Mouse (Mus musculus): ENCODE data around the gene Bicc1. TPM values are rescaled to one million over a fixed set of nuclear protein-coding genes. Genes with fewer than 3 reads are reported as not detected.

The Bicc1 gene
- polyA plus RNA-seq, 1 experiment: 3.2 TPM

- no peak overlapping the region for H3K27ac ChIP-seq (ENCODE audit: control insufficient read depth, insufficient read depth, low read length)
Observed at GRCm38 (mm10) chr10:71194713-71195112, 35.2 kb upstream of the Bicc1 start.

GRCm38 (mm10) chr10:71193319-71193718 is 33.8 kb upstream of the Bicc1 start:
- TF ChIP-seq POLR2A (IDR thresholded peaks at IDR 0.05; ENCODE audit: control insufficient read depth, extremely low read depth, insufficient read depth, low read length, poor library complexity): no peak
- H3K27ac ChIP-seq (ENCODE audit: control insufficient read depth, insufficient read depth, low read length): no peak overlapping the region
- H3K4me1 ChIP-seq (replicated peaks; ENCODE audit: control insufficient read depth, insufficient read depth, low read length): no peaks in the 10 kb centered on the region
- no peak overlapping the region for H3K4me3 ChIP-seq (ENCODE audit: control insufficient read depth, insufficient read depth, low read length)
- no peak for DNase-seq
- WGBS: 92% methylated on average over 7 of the region's 7 CpGs
- no peaks in the 10 kb centered on the region for H3K36me3 ChIP-seq (ENCODE audit: control insufficient read depth, insufficient read depth, low read length)
- no peaks in the 10 kb centered on the region for H3K27me3 ChIP-seq (ENCODE audit: control insufficient read depth, insufficient read depth, low read length)

More at GRCm38 (mm10) chr10:71194713-71195112, 35.2 kb upstream of the Bicc1 start:
- TF ChIP-seq POLR2A (IDR thresholded peaks at IDR 0.05; ENCODE audit: control insufficient read depth, extremely low read depth, insufficient read depth, low read length, poor library complexity) (no peak), CTCF (IDR thresholded peaks at IDR 0.05; ENCODE audit: borderline replicate concordance, control insufficient read depth, extremely low read depth, insufficient read depth, low read length, poor library complexity) (no peak)
- no peak for DNase-seq
- 92% methylated on average over 7 of the region's 7 CpGs for WGBS
- Histone ChIP-seq H3K4me1 (replicated peaks; ENCODE audit: control insufficient read depth, insufficient read depth, low read length) (no peaks in the 10 kb centered on the region), H3K27me3 (ENCODE audit: control insufficient read depth, insufficient read depth, low read length) (no peaks in the 10 kb centered on the region), H3K36me3 (ENCODE audit: control insufficient read depth, insufficient read depth, low read length) (no peaks in the 10 kb centered on the region), H3K4me3 (ENCODE audit: control insufficient read depth, insufficient read depth, low read length) (no peak overlapping the region)

- Histone ChIP-seq H3K36me3 (ENCODE audit: control insufficient read depth, insufficient read depth, low read length) (no peaks in the 10 kb centered on the region), H3K4me3 (ENCODE audit: control insufficient read depth, insufficient read depth, low read length) (no peak overlapping the region), H3K27ac (ENCODE audit: control insufficient read depth, insufficient read depth, low read length) (no peak overlapping the region), H3K4me1 (replicated peaks; ENCODE audit: control insufficient read depth, insufficient read depth, low read length) (no peaks in the 10 kb centered on the region), H3K27me3 (ENCODE audit: control insufficient read depth, insufficient read depth, low read length) (no peaks in the 10 kb centered on the region)
- TF ChIP-seq POLR2A (IDR thresholded peaks at IDR 0.05; ENCODE audit: control insufficient read depth, extremely low read depth, insufficient read depth, low read length, poor library complexity): no peak
- WGBS: 82% methylated on average over 11 of the region's 11 CpGs
- no peak for DNase-seq
Observed at GRCm38 (mm10) chr10:71192886-71193285, 33.4 kb upstream of the Bicc1 start.

GRCm38 (mm10) chr10:71188681-71189080 is 29.2 kb upstream of the Bicc1 start:
- DNase-seq: no peak
- Histone ChIP-seq H3K27me3 (ENCODE audit: control insufficient read depth, insufficient read depth, low read length) (no peaks in the 10 kb centered on the region), H3K4me3 (ENCODE audit: control insufficient read depth, insufficient read depth, low read length) (no peak overlapping the region), H3K4me1 (replicated peaks; ENCODE audit: control insufficient read depth, insufficient read depth, low read length) (no peaks in the 10 kb centered on the region), H3K36me3 (ENCODE audit: control insufficient read depth, insufficient read depth, low read length) (no peaks in the 10 kb centered on the region), H3K27ac (ENCODE audit: control insufficient read depth, insufficient read depth, low read length) (no peak overlapping the region)
- TF ChIP-seq CTCF (IDR thresholded peaks at IDR 0.05; ENCODE audit: borderline replicate concordance, control insufficient read depth, extremely low read depth, insufficient read depth, low read length, poor library complexity) (no peak), POLR2A (IDR thresholded peaks at IDR 0.05; ENCODE audit: control insufficient read depth, extremely low read depth, insufficient read depth, low read length, poor library complexity) (no peak)
- WGBS: 96% methylated on average over 4 of the region's 4 CpGs

GRCm38 (mm10) chr10:71185059-71185458 is 25.6 kb upstream of the Bicc1 start:
- no peaks in the 10 kb centered on the region for H3K36me3 ChIP-seq (ENCODE audit: control insufficient read depth, insufficient read depth, low read length)
- no peaks in the 10 kb centered on the region for H3K27me3 ChIP-seq (ENCODE audit: control insufficient read depth, insufficient read depth, low read length)
- no peak overlapping the region for H3K4me3 ChIP-seq (ENCODE audit: control insufficient read depth, insufficient read depth, low read length)
- TF ChIP-seq POLR2A (IDR thresholded peaks at IDR 0.05; ENCODE audit: control insufficient read depth, extremely low read depth, insufficient read depth, low read length, poor library complexity): no peak
- DNase-seq: no peak
- no peak overlapping the region for H3K27ac ChIP-seq (ENCODE audit: control insufficient read depth, insufficient read depth, low read length)
- WGBS: 85% methylated on average over 7 of the region's 7 CpGs
- H3K4me1 ChIP-seq (replicated peaks; ENCODE audit: control insufficient read depth, insufficient read depth, low read length): no peaks in the 10 kb centered on the region

- H3K36me3 ChIP-seq (ENCODE audit: control insufficient read depth, insufficient read depth, low read length): no peaks in the 10 kb centered on the region
- H3K27ac ChIP-seq (ENCODE audit: control insufficient read depth, insufficient read depth, low read length): no peak overlapping the region
- no peaks in the 10 kb centered on the region for H3K27me3 ChIP-seq (ENCODE audit: control insufficient read depth, insufficient read depth, low read length)
- 66% methylated on average over 7 of the region's 7 CpGs for WGBS
- no peak overlapping the region for H3K4me3 ChIP-seq (ENCODE audit: control insufficient read depth, insufficient read depth, low read length)
- no peaks in the 10 kb centered on the region for H3K4me1 ChIP-seq (replicated peaks; ENCODE audit: control insufficient read depth, insufficient read depth, low read length)
- TF ChIP-seq CTCF (IDR thresholded peaks at IDR 0.05; ENCODE audit: borderline replicate concordance, control insufficient read depth, extremely low read depth, insufficient read depth, low read length, poor library complexity): no peak
- no peak for TF ChIP-seq POLR2A (IDR thresholded peaks at IDR 0.05; ENCODE audit: control insufficient read depth, extremely low read depth, insufficient read depth, low read length, poor library complexity)
- no peak for DNase-seq
Observed at GRCm38 (mm10) chr10:71183339-71184031, 24.0 kb upstream of the Bicc1 start.

- DNase-seq: no peak
- Histone ChIP-seq H3K27me3 (ENCODE audit: control insufficient read depth, insufficient read depth, low read length) (no peaks in the 10 kb centered on the region), H3K36me3 (ENCODE audit: control insufficient read depth, insufficient read depth, low read length) (no peaks in the 10 kb centered on the region), H3K4me3 (ENCODE audit: control insufficient read depth, insufficient read depth, low read length) (no peak overlapping the region), H3K4me1 (replicated peaks; ENCODE audit: control insufficient read depth, insufficient read depth, low read length) (no peaks in the 10 kb centered on the region), H3K27ac (ENCODE audit: control insufficient read depth, insufficient read depth, low read length) (no peak overlapping the region)
- no peak for TF ChIP-seq POLR2A (IDR thresholded peaks at IDR 0.05; ENCODE audit: control insufficient read depth, extremely low read depth, insufficient read depth, low read length, poor library complexity)
- no peak for TF ChIP-seq CTCF (IDR thresholded peaks at IDR 0.05; ENCODE audit: borderline replicate concordance, control insufficient read depth, extremely low read depth, insufficient read depth, low read length, poor library complexity)
- WGBS: 93% methylated on average over 4 of the region's 4 CpGs
Observed at GRCm38 (mm10) chr10:71181931-71182330, 22.4 kb upstream of the Bicc1 start.
